Mouse (Mus musculus): ENCODE data around the gene Tnfsf13. TPM values are rescaled to one million over a fixed set of nuclear protein-coding genes. Genes with fewer than 3 reads are reported as not detected.

The Tnfsf13 gene
- polyA plus RNA-seq, 1 experiment = 0.55 TPM

DNA sequence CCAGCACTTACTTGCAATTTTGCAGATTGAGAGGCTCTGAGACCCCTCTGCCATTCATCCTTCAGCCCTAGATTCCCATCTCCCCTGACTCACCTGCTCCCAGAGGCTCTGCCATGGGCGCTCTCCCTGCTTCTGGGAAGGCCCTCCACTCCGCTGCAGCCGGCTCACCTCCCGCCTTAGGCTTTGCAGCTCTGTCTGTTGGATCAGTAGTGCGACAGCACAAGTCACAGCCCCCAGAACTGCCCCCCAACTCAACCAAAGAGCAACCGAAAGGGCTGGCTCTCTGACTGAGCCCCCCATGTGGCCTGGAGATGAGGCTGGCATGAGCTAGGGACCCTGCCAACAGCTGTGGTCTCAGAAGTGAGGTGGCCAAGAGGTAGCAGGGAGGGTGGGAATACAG is 648 bp downstream of the Tnfsf13 start:
- DNase-seq (ENCODE audit: low read depth) = no peak
- TF ChIP-seq CTCF (IDR thresholded peaks at IDR 0.05; ENCODE audit: borderline replicate concordance, extremely low read depth, insufficient read depth, insufficient read length) = no peak
- TF ChIP-seq POLR2A (IDR thresholded peaks at IDR 0.05; ENCODE audit: borderline replicate concordance, extremely low read depth, insufficient read depth, insufficient read length, poor library complexity, severe bottlenecking) = no peak

DNA sequence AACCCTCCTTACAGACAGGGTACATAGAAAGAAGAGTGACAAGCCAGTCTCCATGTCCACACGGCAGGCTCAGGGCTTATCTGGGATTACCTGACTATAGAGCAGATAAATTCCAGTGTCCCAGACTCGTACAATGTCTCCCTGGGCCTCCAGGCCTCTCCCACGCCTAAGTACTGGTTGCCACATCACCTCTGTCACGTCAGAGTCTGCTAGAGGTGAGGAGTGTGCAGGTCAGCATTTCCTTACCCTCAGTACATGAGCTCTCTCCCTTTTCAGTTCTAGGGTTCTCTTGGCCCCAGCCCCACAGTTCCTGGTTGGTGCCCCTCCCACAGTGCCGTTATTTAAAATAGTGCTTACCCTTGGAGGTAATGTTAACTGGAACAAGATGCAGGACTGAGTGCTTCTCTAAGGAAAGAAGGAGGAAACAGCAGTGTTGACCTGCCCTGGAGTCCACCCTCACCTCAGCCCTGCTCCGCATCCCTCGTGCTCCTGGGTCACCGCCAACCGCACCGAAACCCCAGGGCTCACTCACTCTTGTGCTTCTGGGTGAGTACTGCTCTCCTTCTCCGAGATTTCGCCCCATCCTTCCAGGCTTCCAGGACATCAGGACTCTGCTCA is 1.3 kb downstream of the Tnfsf13 start:
- DNase-seq (ENCODE audit: low read depth) = no peak
- TF ChIP-seq POLR2A (IDR thresholded peaks at IDR 0.05; ENCODE audit: borderline replicate concordance, extremely low read depth, insufficient read depth, insufficient read length, poor library complexity, severe bottlenecking) (no peak), CTCF (IDR thresholded peaks at IDR 0.05; ENCODE audit: borderline replicate concordance, extremely low read depth, insufficient read depth, insufficient read length) (no peak)

- DNase-seq (ENCODE audit: low read depth) = no peak
These were observed 2.0 kb downstream of the Tnfsf13 start for GRCm38 (mm10) chr11:69683576-69683975.

GRCm38 (mm10) chr11:69682840-69683533 is 2.6 kb downstream of the Tnfsf13 start:
- TF ChIP-seq CTCF (IDR thresholded peaks at IDR 0.05; ENCODE audit: borderline replicate concordance, extremely low read depth, insufficient read depth, insufficient read length) (peak; percentile 92), POLR2A (IDR thresholded peaks at IDR 0.05; ENCODE audit: borderline replicate concordance, extremely low read depth, insufficient read depth, insufficient read length, poor library complexity, severe bottlenecking) (0 out of 2 replicates have a peak, but pooled peaks have one; percentile 12)
- peak; percentile 97 for DNase-seq (ENCODE audit: low read depth)

More at GRCm38 (mm10) chr11:69683576-69683975, 2.0 kb downstream of the Tnfsf13 start:
- TF ChIP-seq POLR2A (IDR thresholded peaks at IDR 0.05; ENCODE audit: borderline replicate concordance, extremely low read depth, insufficient read depth, insufficient read length, poor library complexity, severe bottlenecking) (no peak), CTCF (IDR thresholded peaks at IDR 0.05; ENCODE audit: borderline replicate concordance, extremely low read depth, insufficient read depth, insufficient read length) (no peak)

DNA sequence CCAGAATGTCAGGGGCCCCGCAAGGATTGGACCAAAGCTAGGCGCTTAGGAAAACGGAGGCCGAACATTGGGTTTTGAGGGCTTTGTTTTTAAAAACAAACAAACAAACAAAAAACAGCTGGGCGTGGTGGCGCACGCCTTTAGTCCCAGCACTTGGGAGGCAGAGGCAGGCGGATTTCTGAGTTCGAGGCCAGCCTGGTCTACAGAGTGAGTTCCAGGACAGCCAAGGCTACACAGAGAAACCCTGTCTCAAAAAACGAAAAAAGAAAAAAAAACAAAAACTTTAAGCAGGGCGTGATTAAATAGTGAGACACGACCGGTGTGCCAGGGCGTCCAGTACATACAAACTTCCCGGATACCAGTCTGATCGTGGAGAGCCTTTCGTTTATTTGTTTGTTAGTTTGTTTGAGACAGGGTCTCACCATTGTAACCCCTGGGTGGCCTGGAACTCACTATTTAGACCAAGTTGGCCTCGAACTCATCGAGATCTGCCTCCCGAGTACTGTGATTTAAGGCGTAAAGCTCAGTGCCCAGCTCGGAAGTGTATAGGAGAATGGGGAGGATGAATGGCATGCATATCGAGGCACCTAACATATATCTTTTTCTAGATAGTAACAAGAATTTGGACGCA is 3.3 kb downstream of the Tnfsf13 start:
- DNase-seq (ENCODE audit: low read depth) = no peak
- no peak for TF ChIP-seq CTCF (IDR thresholded peaks at IDR 0.05; ENCODE audit: borderline replicate concordance, extremely low read depth, insufficient read depth, insufficient read length)
- TF ChIP-seq POLR2A (IDR thresholded peaks at IDR 0.05; ENCODE audit: borderline replicate concordance, extremely low read depth, insufficient read depth, insufficient read length, poor library complexity, severe bottlenecking) = no peak

GRCm38 (mm10) chr11:69681314-69682208 is 4.0 kb downstream of the Tnfsf13 start, which contains the start of gene Senp3:
Gene Senp3, minus strand, starts transcription at chr11:69682084.
- TF ChIP-seq CTCF (IDR thresholded peaks at IDR 0.05; ENCODE audit: borderline replicate concordance, extremely low read depth, insufficient read depth, insufficient read length) (no peak), POLR2A (IDR thresholded peaks at IDR 0.05; ENCODE audit: borderline replicate concordance, extremely low read depth, insufficient read depth, insufficient read length, poor library complexity, severe bottlenecking) (peak; percentile 72)
- peak; percentile 99 for DNase-seq (ENCODE audit: low read depth)

- TF ChIP-seq POLR2A (IDR thresholded peaks at IDR 0.05; ENCODE audit: borderline replicate concordance, extremely low read depth, insufficient read depth, insufficient read length, poor library complexity, severe bottlenecking) = no peak
- no peak for TF ChIP-seq CTCF (IDR thresholded peaks at IDR 0.05; ENCODE audit: borderline replicate concordance, extremely low read depth, insufficient read depth, insufficient read length)
These were observed 5.3 kb downstream of the Tnfsf13 start for GRCm38 (mm10) chr11:69680136-69680855.

GRCm38 (mm10) chr11:69679144-69679543 is 6.4 kb downstream of the Tnfsf13 start:
- no peak for DNase-seq (ENCODE audit: low read depth)
- TF ChIP-seq POLR2A (IDR thresholded peaks at IDR 0.05; ENCODE audit: borderline replicate concordance, extremely low read depth, insufficient read depth, insufficient read length, poor library complexity, severe bottlenecking) (no peak), CTCF (IDR thresholded peaks at IDR 0.05; ENCODE audit: borderline replicate concordance, extremely low read depth, insufficient read depth, insufficient read length) (no peak)

More at GRCm38 (mm10) chr11:69680136-69680855, 5.3 kb downstream of the Tnfsf13 start:
- DNase-seq (ENCODE audit: low read depth) = no peak

DNA sequence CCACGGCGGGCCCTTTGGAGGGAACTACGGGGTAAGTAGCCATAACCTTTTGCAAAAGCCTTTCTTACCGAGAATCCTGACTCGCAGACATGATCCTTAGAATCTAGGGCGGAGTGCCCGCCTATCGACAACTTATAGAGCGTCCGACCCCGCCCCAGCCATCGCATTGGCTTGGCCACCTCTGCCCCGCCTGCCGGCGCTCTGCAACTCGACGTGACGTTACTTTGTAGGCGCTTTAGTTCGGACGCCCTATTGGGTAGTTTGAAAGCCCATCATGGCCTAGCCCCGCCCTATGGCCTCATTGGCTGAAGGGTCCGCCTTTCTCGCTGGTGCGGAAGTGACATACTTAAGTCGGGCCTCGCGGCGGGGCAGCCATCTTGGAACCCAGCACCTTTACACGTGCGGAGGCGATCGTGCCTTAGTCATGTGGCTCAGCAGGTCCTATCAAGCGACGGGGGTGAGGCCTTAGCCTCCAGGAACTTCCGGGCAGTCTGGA is 13.3 kb downstream of the Tnfsf13 start, which contains the start of gene Eif4a1:
Gene Eif4a1 (minus strand): TSS at position 213 of the 496 bp plus-strand sequence.
- no peak for TF ChIP-seq CTCF (IDR thresholded peaks at IDR 0.05; ENCODE audit: borderline replicate concordance, extremely low read depth, insufficient read depth, insufficient read length)
- peak; percentile 80; the same call in 1 of the 2 replicates for TF ChIP-seq POLR2A (IDR thresholded peaks at IDR 0.05; ENCODE audit: borderline replicate concordance, extremely low read depth, insufficient read depth, insufficient read length, poor library complexity, severe bottlenecking)
- peak; percentile 100 for DNase-seq (ENCODE audit: low read depth)

- TF ChIP-seq CTCF (IDR thresholded peaks at IDR 0.05; ENCODE audit: borderline replicate concordance, extremely low read depth, insufficient read depth, insufficient read length) = no peak
- TF ChIP-seq POLR2A (IDR thresholded peaks at IDR 0.05; ENCODE audit: borderline replicate concordance, extremely low read depth, insufficient read depth, insufficient read length, poor library complexity, severe bottlenecking) = no peak
- no peak for DNase-seq (ENCODE audit: low read depth)
These were observed 13.9 kb downstream of the Tnfsf13 start for GRCm38 (mm10) chr11:69671726-69672124.
